Mouse (Mus musculus) heart, adult 8-10 months (tissue): ENCODE results near the gene C1qtnf3. TPM values are rescaled to one million over a fixed set of nuclear protein-coding genes. Genes with fewer than 3 reads are reported as not detected.

Experiments
- DNase-seq: peaks from one replicate; pipeline ENCODE4 v3.0.0; 2022; ENCODE audit warnings: low spot score
- total RNA-seq, 4 experiments: library from RNA; stranded (reverse); gene quantifications; 2 replicates each; pipeline ENCODE4 v1.2.4; 2022

C1qtnf3 gene
- not detected for total RNA-seq

DNA sequence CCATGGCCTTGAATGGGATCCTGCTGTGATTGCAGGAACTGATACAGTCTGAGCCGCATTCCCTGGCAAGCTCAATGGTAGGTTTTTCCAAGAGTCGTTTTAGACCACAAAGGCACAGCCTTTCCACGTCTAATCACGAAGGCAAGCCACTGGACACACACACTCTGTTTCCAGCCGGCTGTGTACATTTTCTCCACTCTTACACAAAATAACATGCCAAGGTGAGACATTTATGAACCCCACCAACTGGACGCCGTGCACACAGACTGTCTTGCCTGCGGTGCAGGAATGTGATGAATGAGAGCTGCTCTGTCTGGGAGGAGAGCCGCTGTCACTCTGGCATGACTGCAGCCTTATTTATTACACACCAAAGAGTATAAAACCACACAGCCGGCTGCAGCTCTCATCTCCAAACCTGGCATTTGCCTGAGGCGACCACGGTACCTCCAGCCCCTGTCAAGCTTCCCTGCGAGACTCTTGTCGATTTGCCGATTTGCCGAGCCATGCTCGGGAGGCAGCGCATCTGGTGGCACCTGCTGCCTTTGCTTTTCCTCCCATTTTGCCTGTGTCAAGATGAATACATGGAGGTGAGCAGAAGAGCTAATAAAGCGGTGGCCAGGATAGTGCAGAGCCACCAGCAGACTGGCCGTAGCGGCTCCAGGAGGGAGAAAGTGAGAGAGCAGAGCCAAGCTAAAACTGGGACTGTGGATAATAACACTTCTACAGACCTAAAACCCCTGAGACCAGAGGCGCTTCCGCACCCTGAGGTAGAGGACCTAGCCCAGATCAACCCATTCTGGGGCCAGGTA, at the start of gene C1qtnf3:
TSS of gene C1qtnf3 (plus strand) at position 382 of the 809 bp plus-strand sequence.
- no peak for DNase-seq

DNA sequence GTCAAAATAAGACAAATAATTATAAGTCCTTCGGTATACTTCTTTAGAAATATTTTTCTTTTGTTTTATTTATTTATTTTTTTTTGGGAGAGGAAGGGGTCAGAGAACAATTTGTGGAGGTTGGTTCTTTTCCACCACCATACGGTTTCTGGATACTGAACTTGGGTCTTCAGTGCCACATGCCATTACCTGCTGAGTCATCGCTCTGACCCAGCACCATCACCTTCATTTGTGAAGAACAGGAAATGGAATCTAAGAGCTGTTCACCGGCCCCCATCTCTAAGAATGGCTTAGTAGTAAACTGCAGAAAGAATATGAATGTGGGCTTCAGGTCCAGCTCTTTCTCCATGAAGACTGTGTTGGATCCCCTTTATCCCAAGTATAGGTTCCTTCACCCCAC, 49.8 kb upstream of the C1qtnf3 start:
- no peak for DNase-seq

- DNase-seq = no peak
These were observed 35.4 kb upstream of the C1qtnf3 start for GRCm38 (mm10) chr15:10916611-10917311.

DNA sequence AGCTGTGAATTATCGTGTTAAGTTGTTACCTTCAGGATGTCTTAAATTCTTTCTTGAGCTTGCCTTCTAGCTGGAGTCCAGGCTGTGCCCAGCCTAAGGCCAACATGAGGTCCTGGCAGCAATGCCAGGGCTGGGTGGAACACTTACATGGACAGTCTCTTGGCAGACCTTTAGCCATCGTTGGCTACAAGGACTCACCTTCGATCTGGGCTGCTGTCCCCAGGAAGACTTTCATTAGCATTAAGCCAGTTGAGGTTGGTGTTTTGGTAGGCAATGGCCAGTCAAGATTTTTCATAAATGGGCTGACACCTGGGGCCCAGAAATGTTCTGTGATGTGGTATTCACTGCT, 34.8 kb upstream of the C1qtnf3 start:
- no peak for DNase-seq

DNA sequence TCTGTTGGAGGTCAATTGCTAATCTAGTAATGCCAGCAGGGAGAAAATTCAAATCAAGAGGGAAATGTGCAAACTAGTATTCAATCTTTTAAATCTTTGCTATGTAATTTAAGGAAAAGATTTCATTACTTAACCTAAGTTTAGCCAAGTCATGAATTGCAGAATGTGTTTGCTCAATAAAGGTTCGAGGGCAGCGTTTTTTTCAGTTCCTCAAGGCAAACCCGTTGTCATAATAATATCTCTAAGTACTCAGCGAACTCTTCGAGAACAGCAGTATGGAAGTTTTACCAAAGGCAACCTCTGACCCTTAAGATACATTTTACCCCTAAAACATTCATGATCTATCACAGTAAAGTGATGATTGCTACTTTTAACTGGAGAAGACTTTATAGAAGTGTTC, 31.9 kb upstream of the C1qtnf3 start:
- no peak for DNase-seq

- no peak for DNase-seq
These were observed 31.1 kb upstream of the C1qtnf3 start for GRCm38 (mm10) chr15:10921064-10921463.

GRCm38 (mm10) chr15:10922061-10922460, 30.1 kb upstream of the C1qtnf3 start:
- no peak for DNase-seq

DNA sequence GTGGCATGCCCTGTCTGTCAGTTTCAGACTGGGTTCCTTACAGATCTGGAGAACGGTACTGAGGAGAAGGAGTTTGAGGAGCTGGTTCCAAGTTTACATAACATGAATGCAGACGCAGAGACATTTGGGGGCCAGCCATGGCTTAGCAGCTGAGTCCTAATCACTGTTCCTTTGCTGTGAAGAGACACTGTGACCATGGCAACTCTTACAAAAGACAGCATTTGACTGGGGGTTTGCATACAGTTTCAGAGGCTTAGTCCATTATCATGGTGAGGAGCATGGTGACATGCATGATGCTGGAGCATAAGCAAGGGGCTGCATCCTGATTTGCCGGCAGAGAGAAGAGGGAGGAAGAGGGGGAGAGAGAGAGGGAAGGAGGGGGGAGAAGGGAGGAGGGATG, 29.6 kb upstream of the C1qtnf3 start:
- no peak for DNase-seq

DNA sequence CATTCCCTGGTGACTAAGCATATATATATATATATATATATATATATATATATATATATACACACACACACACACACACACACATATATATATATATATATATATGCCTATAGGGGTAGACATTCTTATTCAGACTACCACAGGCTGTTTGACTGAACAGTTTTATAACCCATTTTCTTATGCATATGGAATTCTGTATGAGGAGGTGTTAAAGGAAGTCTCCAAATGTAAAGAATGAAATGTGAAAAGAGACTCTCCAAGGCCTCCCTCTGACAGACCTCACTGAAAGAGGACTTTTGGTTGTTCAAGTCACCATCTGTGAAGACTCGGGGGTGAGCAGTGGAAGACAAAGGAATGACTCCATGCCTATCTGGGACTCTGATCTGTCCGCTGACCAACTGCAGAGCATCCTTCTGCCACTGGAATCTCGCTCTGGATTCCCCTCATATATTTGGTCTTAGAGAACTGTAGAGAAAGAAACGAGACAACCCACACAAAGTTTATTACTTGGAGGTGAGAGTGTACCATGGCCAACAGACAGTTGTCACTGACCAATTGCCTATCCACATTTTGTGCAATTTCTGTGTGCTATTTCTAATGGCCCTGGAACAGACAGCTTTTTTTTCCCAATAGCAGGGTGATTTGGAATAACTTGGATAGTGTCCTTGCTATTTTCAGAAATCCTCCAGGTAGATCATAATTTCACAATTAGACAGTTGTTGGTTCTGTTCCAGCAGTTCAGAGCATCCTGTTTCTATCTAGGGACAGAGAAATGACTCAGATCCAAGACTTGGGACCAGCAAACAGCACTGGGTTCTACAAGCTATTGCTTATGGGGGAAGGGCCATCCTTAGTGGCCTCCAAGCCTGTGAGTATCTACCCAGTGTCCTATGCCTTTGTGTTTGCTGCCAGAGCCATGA, 28.8 kb upstream of the C1qtnf3 start:
- DNase-seq = no peak

- no peak for DNase-seq
These were observed 24.8 kb upstream of the C1qtnf3 start for GRCm38 (mm10) chr15:10927325-10927724.

GRCm38 (mm10) chr15:10928633-10929270, 23.4 kb upstream of the C1qtnf3 start:
- DNase-seq = no peak

DNA sequence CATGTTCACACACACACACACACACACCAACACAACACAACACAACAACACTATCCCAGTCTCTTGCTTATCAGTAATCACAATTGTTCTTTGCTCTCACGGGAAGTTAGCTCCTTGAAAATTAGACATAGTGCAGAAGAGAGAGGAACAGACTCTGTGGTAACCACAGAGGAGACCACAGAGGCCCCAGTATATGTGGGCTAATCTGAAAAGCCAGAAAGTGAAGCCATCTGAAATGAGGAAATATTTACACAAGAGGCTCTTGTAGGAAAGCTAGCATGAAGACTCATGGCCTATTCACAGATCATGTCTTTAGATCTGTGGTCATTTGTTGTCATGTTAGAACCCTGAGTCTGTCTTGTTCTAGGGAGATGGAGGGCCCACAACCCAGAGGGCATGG, 18.2 kb upstream of the C1qtnf3 start:
- DNase-seq = no peak

DNA sequence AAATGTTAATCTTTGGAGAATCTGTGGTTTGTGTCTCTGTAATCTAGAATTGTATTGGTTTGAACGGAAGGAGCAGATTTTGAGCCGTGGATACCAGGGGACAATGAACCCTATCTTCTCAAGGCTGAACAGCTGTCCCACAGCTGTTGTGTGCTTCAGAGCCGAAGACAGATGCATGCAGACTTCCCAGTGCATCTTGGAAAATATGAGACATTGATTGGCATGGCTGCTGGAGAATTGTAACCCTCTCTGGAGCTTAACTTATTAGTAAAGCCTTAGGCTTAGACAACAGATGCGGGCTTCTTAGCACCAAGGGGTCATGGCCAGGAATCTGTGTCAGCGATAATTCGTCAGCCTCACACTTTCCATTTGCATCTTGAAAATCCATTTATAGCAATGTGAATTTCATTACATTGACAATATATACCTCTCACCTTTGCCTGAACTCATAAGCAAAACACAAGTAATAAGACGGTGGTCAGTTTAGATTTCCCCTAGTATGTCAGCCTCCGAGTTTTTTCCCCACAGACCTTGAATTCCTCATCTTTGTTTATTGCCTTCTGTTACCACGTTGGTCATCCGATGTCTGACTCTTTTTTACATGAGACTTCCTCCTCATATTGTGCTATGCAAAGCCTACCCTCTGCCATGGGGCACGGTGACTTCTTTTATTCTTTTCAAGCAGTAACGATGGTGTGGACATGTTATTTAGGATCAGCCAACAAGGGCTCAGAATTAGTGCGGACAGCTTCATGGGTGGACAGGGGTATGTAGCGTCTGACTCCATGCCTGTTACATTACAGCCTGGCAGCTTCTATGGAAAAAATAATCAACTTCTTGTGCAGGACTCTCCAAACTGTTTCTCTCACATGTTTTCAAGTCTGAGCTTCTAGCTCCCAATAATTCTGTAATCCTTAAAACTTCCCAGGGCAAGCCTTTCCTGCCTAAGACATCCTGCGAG, 11.7 kb upstream of the C1qtnf3 start:
- peak; percentile 66 for DNase-seq

GRCm38 (mm10) chr15:10941901-10942300, 10.2 kb upstream of the C1qtnf3 start:
- DNase-seq = no peak

DNA sequence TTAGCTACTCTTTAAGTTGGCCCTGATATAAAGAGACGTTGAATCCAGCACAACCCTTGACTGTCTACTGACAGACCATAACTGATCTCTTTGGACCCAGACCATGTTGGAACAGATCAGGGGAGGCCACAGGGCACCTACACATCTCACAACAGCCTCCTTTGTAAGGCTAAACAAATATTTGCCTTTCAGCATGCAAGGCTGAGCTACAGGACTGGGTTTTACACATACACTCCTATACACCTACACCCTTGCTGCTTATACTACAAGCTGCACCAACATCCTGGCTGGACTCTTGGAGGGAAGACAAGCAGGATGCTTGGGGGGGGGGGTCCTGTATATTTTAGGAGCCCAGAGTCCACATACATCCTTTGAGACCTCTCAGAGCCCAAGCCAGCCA, 4.3 kb upstream of the C1qtnf3 start:
- no peak for DNase-seq

- DNase-seq = no peak
These were observed 701 bp downstream of the C1qtnf3 start for GRCm38 (mm10) chr15:10952760-10953305.

GRCm38 (mm10) chr15:10953465-10953864, 1.3 kb downstream of the C1qtnf3 start:
- no peak for DNase-seq

GRCm38 (mm10) chr15:10954381-10955016, 2.4 kb downstream of the C1qtnf3 start:
- no peak for DNase-seq

GRCm38 (mm10) chr15:10955156-10955555, 3.0 kb downstream of the C1qtnf3 start:
- no peak for DNase-seq

DNA sequence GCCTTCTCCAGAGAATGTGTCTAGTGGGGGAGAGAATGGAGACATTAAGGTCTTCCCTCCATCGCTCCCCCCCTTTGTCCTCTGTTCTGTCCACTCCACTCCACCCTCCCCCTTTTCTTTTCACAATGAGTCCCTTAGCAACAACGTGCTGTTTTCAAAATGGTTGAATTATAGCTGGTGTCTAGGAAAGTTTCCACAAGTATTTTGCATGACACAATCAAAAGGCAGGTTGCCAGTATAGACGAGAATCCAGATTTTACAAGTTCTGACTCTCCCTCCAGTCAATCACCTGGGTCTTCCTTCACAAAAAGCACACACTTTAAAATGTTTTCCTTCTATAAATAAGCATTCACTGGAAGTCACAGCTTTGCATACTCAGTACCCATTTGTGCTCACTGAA, 4.6 kb downstream of the C1qtnf3 start:
- no peak for DNase-seq
